ENCODE assay signal across 8 mouse cellular contexts in genomic region chr17:47011661-47012043, GRCm38 (mm10). TPM values are rescaled to one million over a fixed set of nuclear protein-coding genes. Genes with fewer than 3 reads are reported as not detected.
DNase-seq lines count a peak whose midpoint lies in the region; ATAC-seq and TF ChIP-seq lines count a peak whose summit lies in the region.

No protein-coding gene starts in this region.

- no peaks in the 10 kb centered on the region for H3K36me3 ChIP-seq in intestine, postnatal 0 days (ENCODE audit: control insufficient read depth, insufficient read depth)
- no peaks in the 10 kb centered on the region for H3K36me3 ChIP-seq in intestine, embryonic 16.5 days (ENCODE audit: control insufficient read depth, insufficient read depth, low read length)
- H3K36me3 ChIP-seq in stomach, embryonic 15.5 days = no peaks in the 10 kb centered on the region
- no peaks in the 10 kb centered on the region for H3K36me3 ChIP-seq in stomach, postnatal 0 days (ENCODE audit: control insufficient read depth, insufficient read depth, low read length)
- no peaks in the 10 kb centered on the region for H3K36me3 ChIP-seq in neural tube, embryonic 15.5 days
- no peaks in the 10 kb centered on the region for H3K36me3 ChIP-seq in forebrain, embryonic 16.5 days (ENCODE audit: control insufficient read depth, insufficient read depth)

- TF ChIP-seq EP300 in stomach, postnatal 0 days (optimal IDR thresholded peaks at IDR 0.05) = no peak

- H3K27ac ChIP-seq in intestine, postnatal 0 days (ENCODE audit: low read depth, low read length) = no peak overlapping the region
- H3K27ac ChIP-seq in intestine, embryonic 16.5 days (ENCODE audit: low read length) = no peak overlapping the region
- H3K27ac ChIP-seq in stomach, embryonic 15.5 days = peak overlapping the region; percentile 35; the same call in 1 of the 2 replicates
- H3K27ac ChIP-seq in stomach, postnatal 0 days (replicated peaks) = no peak overlapping the region
- peak overlapping the region; percentile 90 for H3K27ac ChIP-seq in neural tube, embryonic 15.5 days (replicated peaks)
- H3K27ac ChIP-seq in forebrain, embryonic 16.5 days (ENCODE audit: low read length) = no peak overlapping the region

- no peak for ATAC-seq in intestine, postnatal 0 days
- ATAC-seq in intestine, embryonic 16.5 days = no peak
- ATAC-seq in stomach, embryonic 15.5 days (ENCODE audit: insufficient read depth, low FRiP score, low read depth) = no peak
- ATAC-seq in stomach, postnatal 0 days (ENCODE audit: low FRiP score, low TSS enrichment) = no peak
- ATAC-seq in neural tube, embryonic 15.5 days (ENCODE audit: low FRiP score) = no peak
- no peak for ATAC-seq in forebrain, embryonic 16.5 days

- no peak for TF ChIP-seq CTCF in intestine, postnatal 0 days (IDR thresholded peaks at IDR 0.05; ENCODE audit: low read depth)
- no peak for TF ChIP-seq CTCF in stomach, postnatal 0 days (IDR thresholded peaks at IDR 0.05; ENCODE audit: low read depth)

- peak; percentile 33 for DNase-seq in cerebellum, adult 9-11 months
- DNase-seq in cerebellum, postnatal 25 days = no peak
- DNase-seq in stomach, postnatal 0 days (ENCODE audit: low spot score) = no peak

- H3K9ac ChIP-seq in intestine, postnatal 0 days (ENCODE audit: low read depth, low read length) = no peak overlapping the region
- no peak overlapping the region for H3K9ac ChIP-seq in intestine, embryonic 16.5 days (ENCODE audit: low read depth, low read length)
- H3K9ac ChIP-seq in stomach, embryonic 15.5 days = no peak overlapping the region
- no peak overlapping the region for H3K9ac ChIP-seq in stomach, postnatal 0 days (ENCODE audit: low read length)
- no peak overlapping the region for H3K9ac ChIP-seq in neural tube, embryonic 15.5 days (replicated peaks)
- H3K9ac ChIP-seq in forebrain, embryonic 16.5 days (replicated peaks; ENCODE audit: low read depth, low read length) = no peak overlapping the region

- 52% methylated on average over 1 of the region's 1 CpGs for WGBS in intestine, postnatal 0 days
- WGBS in intestine, embryonic 16.5 days = 76% methylated on average over 1 of the region's 1 CpGs
- 89% methylated on average over 1 of the region's 1 CpGs for WGBS in stomach, embryonic 15.5 days
- 89% methylated on average over 1 of the region's 1 CpGs for WGBS in stomach, postnatal 0 days
- 95% methylated on average over 1 of the region's 1 CpGs for WGBS in neural tube, embryonic 15.5 days
- whole genome bisulfite sequencing in forebrain, embryonic 16.5 days = 86% methylated on average over 1 of the region's 1 CpGs

- no peaks in the 10 kb centered on the region for H3K27me3 ChIP-seq in intestine, postnatal 0 days (replicated peaks; ENCODE audit: control insufficient read depth, insufficient read depth, low read length)
- H3K27me3 ChIP-seq in intestine, embryonic 16.5 days (replicated peaks; ENCODE audit: control insufficient read depth, insufficient read depth, low read length) = no peaks in the 10 kb centered on the region
- H3K27me3 ChIP-seq in stomach, embryonic 15.5 days (replicated peaks) = no peaks in the 10 kb centered on the region
- H3K27me3 ChIP-seq in stomach, postnatal 0 days (ENCODE audit: control insufficient read depth, insufficient read depth, low read length) = no peaks in the 10 kb centered on the region
- no peaks in the 10 kb centered on the region for H3K27me3 ChIP-seq in neural tube, embryonic 15.5 days (replicated peaks)
- no peaks in the 10 kb centered on the region; the same call in 1 of the 2 replicates for H3K27me3 ChIP-seq in forebrain, embryonic 16.5 days (replicated peaks; ENCODE audit: control insufficient read depth, insufficient read depth, low read length)

- peak overlapping the region; percentile 82; the same call in 1 of the 2 replicates for H3K4me2 ChIP-seq in intestine, postnatal 0 days (replicated peaks; ENCODE audit: low read depth)
- no peak overlapping the region for H3K4me2 ChIP-seq in intestine, embryonic 16.5 days (ENCODE audit: low read depth, low read length)
- no peak overlapping the region for H3K4me2 ChIP-seq in stomach, embryonic 15.5 days
- H3K4me2 ChIP-seq in stomach, postnatal 0 days (replicated peaks; ENCODE audit: low read depth) = no peak overlapping the region
- peak overlapping the region; percentile 82 for H3K4me2 ChIP-seq in neural tube, embryonic 15.5 days
- H3K4me2 ChIP-seq in forebrain, embryonic 16.5 days (ENCODE audit: low read length) = no peak overlapping the region

- 0 out of 2 replicates have a peak, but pooled peaks cover 2% of the 10 kb centered on the region for H3K4me1 ChIP-seq in intestine, postnatal 0 days (replicated peaks; ENCODE audit: control insufficient read depth, insufficient read depth, low read length)
- H3K4me1 ChIP-seq in intestine, embryonic 16.5 days (ENCODE audit: control insufficient read depth, insufficient read depth, low read length) = peaks cover 10% of the 10 kb centered on the region; the same call in 1 of the 2 replicates
- peaks cover 3% of the 10 kb centered on the region for H3K4me1 ChIP-seq in stomach, embryonic 15.5 days
- no peaks in the 10 kb centered on the region for H3K4me1 ChIP-seq in stomach, postnatal 0 days (replicated peaks; ENCODE audit: control insufficient read depth, insufficient read depth)
- H3K4me1 ChIP-seq in neural tube, embryonic 15.5 days = peaks cover 29% of the 10 kb centered on the region
- H3K4me1 ChIP-seq in forebrain, embryonic 16.5 days (replicated peaks; ENCODE audit: control insufficient read depth, insufficient read depth, low read length) = peaks cover 17% of the 10 kb centered on the region

- no peak overlapping the region for H3K4me3 ChIP-seq in intestine, postnatal 0 days (ENCODE audit: low read depth, low read length)
- H3K4me3 ChIP-seq in intestine, embryonic 16.5 days (ENCODE audit: low read length) = no peak overlapping the region
- H3K4me3 ChIP-seq in stomach, embryonic 15.5 days (replicated peaks) = no peak overlapping the region
- H3K4me3 ChIP-seq in stomach, postnatal 0 days (ENCODE audit: low read depth, low read length) = no peak overlapping the region
- peak overlapping the region; percentile 70; the same call in 1 of the 2 replicates for H3K4me3 ChIP-seq in neural tube, embryonic 15.5 days (replicated peaks)
- H3K4me3 ChIP-seq in forebrain, embryonic 16.5 days (replicated peaks; ENCODE audit: low read length) = no peak overlapping the region

- no peaks in the 10 kb centered on the region for H3K9me3 ChIP-seq in intestine, postnatal 0 days (ENCODE audit: control insufficient read depth)
- H3K9me3 ChIP-seq in intestine, embryonic 16.5 days (ENCODE audit: control insufficient read depth, low read length) = no peaks in the 10 kb centered on the region
- H3K9me3 ChIP-seq in stomach, embryonic 15.5 days = no peaks in the 10 kb centered on the region
- H3K9me3 ChIP-seq in stomach, postnatal 0 days (ENCODE audit: control insufficient read depth, low read length) = no peaks in the 10 kb centered on the region
- no peaks in the 10 kb centered on the region for H3K9me3 ChIP-seq in neural tube, embryonic 15.5 days (replicated peaks)
- H3K9me3 ChIP-seq in forebrain, embryonic 16.5 days (ENCODE audit: control insufficient read depth, low read length) = no peaks in the 10 kb centered on the region

RNA-seq across cellular contexts. Expression of gene Ubr2, which starts 1.3 kb away (rescaled TPM):
- 4.9 and 5.4 TPM in 2 replicates for polyA plus RNA-seq in intestine, postnatal 0 days (2015; fragmentation: Nextera tagmentation; extraction: Ambion mirVana)
- polyA plus RNA-seq in intestine, embryonic 16.5 days (2015; fragmentation: Nextera tagmentation; extraction: Ambion mirVana) = 9.1 and 10.1 TPM in 2 replicates
- 15.8 and 17.7 TPM in 2 replicates for polyA plus RNA-seq in stomach, embryonic 15.5 days (2015; fragmentation: Nextera tagmentation; extraction: Ambion mirVana)
- polyA plus RNA-seq in stomach, postnatal 0 days (2015; fragmentation: Nextera tagmentation; extraction: Ambion mirVana) = 5.9 and 6.1 TPM in 2 replicates
- 15.6 TPM in 2 replicates for polyA plus RNA-seq in neural tube, embryonic 15.5 days (2015; fragmentation: Nextera tagmentation; extraction: Ambion mirVana)
- polyA plus RNA-seq in forebrain, embryonic 16.5 days (2015; fragmentation: Nextera tagmentation; extraction: Ambion mirVana) = 16.0 and 16.9 TPM in 2 replicates

Comparison
In these comparisons a context has a peak if more than half of its experiments do, and no peak if none do; other contexts are left out.
1. H3K27ac ChIP-seq: peak in stomach, embryonic 15.5 days (single experiment) and neural tube, embryonic 15.5 days (single experiment); none in intestine, postnatal 0 days (single experiment), intestine, embryonic 16.5 days (single experiment), stomach, postnatal 0 days (single experiment) and forebrain, embryonic 16.5 days (single experiment).
2. H3K4me2 ChIP-seq: peak in intestine, postnatal 0 days (single experiment) and neural tube, embryonic 15.5 days (single experiment); none in intestine, embryonic 16.5 days (single experiment), stomach, embryonic 15.5 days (single experiment), stomach, postnatal 0 days (single experiment) and forebrain, embryonic 16.5 days (single experiment).